Mouse (Mus musculus): ENCODE measurements at regions not wholly inside any gene's neighbourhood (a gene's known extent, or its start where the extent isn't known, plus 50 kb on each side); places are given as distances from the start of the nearest gene placed in this dataset. TPM values are rescaled to one million over a fixed set of nuclear protein-coding genes. Genes with fewer than 3 reads are reported as not detected.

DNA sequence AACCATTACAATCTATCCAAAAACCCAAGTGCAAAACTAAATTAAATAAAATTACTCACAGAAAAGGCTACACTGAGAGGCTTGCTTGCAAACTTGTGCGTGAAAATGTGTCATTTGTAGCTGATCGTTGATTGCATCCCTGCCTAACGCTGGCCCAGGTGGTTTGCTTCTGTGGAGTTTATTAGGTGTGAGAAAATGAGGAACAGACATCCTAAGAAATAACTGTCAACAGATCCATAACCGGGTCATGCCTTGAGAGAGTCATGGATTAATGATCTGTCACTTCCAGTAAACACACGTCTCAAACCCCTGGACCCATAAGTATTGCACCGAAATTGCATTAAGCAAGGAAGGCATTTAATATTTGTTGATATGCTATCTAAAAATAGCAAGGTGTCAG lies 73.4 kb upstream of the Tmem18 start:
- DNase-seq (ENCODE audit: extremely low spot score in 1 of 2, low spot score in 2 of 2): no peak
- intact Hi-C loops (cut with DNase I): no loop called here

DNA sequence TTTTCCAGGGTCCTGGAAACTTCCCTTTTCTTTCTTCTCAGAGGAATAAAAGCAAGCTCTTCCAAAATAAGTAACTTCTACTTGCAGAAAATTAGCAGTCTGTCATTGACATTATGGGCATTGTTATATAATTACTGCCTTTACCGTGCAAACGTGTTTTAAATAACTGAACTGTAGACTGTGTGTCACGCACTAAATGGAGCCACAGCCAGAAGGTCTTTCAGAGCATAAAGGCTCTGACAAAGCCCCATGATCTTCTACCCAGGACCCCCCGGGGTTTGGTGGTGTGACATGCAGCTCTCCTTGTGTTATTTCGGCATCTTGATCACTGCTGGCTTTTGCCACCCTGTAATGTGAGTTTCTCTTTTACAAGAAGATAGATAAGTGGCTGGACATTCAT lies 100.9 kb upstream of the Tmem18 start:
- intact Hi-C loops (cut with DNase I): no loop called here
- DNase-seq (ENCODE audit: extremely low spot score in 1 of 2, low spot score in 2 of 2): no peak

DNA sequence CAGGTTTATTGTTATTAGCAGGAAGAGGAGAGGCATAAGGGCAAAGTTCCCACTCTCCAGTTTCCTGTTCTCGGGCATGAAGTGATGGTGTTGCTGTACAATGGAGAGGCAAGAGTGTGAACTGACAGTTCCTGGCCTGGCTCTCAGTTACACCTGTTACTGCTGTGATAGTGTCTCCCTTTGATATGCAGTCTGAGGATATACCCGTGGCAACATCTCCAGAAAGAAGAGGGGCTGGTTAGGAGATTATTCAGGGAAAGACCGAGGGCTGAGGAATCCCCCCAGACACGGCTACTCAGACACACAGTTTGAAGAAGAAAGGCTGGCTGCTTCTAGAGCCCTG lies 100.3 kb upstream of the Sntg2 start:
- no peak for DNase-seq (ENCODE audit: extremely low spot score in 1 of 2, low spot score in 2 of 2)
- intact Hi-C loops (cut with DNase I): no loop called here

DNA sequence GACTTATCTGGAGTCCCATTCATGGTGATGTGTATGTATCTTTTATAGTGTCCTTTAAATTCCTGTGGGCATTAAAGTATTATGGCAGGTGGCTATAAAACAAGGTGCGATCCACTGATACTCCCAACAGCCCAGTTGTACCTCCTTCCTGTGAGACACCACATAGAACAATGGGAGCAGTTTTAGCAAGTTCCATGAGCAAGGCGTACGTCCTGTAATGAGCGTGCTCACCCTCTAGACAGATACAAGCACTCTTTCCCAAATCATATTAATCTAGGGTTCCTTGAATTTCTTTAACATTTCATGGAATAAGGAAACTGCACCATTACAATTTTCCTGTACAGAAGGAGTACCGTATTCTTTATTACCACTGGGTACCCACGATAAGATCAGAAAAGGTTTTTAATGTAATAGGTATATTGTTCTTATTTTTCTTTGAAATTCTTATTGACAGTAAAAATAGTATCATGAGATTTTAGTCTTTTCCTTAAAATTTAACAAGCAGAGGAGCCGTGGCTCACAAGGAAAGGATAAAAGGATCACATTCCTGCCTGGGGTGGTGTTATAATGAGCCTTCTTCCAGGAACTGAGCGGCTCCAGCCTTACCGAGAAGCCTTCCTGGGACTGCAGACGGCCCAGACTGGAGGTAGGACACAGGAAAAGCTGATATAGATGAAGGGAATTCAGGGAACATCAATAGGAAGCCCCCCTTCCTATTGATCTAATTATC lies 99.7 kb upstream of the Sntg2 start:
- intact Hi-C loops (cut with DNase I): no loop called here

DNA sequence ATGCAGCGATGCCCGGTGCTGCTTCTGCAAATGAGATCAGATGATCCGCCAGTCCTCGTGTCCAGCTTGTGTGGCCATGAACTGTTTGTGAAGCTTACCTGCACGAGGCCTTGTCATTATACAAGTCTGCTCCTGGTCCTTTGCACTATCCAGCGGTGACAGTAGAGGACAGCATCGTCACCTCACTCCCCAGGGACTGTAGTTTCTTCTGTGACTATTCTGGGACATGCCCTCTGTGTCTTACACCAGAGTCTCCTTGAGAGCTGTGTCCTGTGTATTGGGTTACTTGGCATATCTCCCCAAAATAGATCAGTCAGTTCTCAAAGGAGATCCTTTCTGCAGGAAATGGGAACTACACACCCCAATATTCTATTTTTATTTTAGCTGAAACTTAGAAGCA lies 94.0 kb upstream of the Sntg2 start:
- DNase-seq (ENCODE audit: extremely low spot score in 1 of 2, low spot score in 2 of 2): no peak
- intact Hi-C loops (cut with DNase I): no loop called here

More for the DNA sequence above, 99.7 kb upstream of the Sntg2 start:
- DNase-seq (ENCODE audit: extremely low spot score in 1 of 2, low spot score in 2 of 2): no peak

DNA sequence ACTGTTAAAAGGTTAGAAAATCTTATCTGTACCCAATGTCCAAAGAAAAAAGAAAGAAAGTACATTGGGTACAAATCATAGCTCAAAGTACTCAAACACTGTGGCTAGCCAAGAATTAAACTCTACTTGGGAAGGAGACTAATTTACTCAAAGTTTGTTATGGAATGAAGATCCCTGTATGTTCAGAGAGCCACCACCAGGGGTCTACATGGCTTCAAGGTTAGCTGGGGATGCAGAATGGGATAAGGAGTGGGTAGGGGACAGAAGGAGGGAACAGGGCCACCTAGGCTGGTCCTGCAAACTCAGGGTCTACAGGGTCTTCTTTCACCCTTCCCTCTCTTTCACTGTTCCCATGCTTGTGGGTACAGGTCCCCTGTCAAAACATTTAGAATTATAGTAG lies 77.4 kb upstream of the Sntg2 start:
- no peak for DNase-seq (ENCODE audit: extremely low spot score in 1 of 2, low spot score in 2 of 2)
- intact Hi-C loops (cut with DNase I): loop anchor here (10.0 kb wide), 1 partner anchor 124 kb away; no protein-coding TSS in a partner anchor

DNA sequence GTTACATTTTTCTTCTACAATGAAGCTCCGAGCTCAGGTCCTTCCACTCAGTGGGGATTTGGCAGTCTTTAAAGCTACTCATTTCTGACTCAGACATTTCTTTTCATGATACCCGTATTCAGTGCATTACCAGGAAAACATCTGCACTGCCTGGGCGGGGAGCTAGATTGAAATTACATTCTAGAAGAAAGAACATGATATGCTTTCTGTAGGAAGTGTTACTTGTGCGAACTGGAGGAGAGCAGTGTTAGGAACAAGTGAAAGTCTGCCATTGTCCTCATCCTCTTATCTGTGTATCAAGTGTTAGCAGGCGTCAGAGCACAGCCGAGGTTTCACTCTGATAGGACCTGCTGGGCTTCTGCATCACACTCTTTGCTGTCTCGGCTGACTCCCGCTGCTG lies 61.7 kb upstream of the Sntg2 start:
- DNase-seq (ENCODE audit: extremely low spot score in 1 of 2, low spot score in 2 of 2): no peak
- intact Hi-C loops (cut with DNase I): no loop called here

DNA sequence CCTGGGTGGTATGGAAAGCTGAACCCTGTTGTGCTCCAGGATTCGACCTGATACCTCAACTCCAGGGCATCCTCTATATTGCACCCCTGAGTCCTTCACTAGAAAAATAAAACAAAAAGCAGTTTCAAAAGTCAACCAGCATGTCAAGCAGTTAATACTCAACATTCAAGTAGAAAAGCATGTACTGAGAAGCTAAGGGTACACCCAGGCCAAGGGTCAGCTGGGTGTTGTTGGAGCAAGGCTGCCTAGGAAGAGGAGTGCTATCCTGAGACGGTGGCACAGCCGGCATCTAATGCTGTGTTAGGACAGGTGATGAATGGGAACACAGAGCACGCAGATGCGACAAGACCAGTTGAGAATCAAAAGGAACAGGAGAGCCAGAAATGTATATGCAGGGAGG lies 59.7 kb upstream of the Sntg2 start:
- intact Hi-C loops (cut with DNase I): no loop called here
- no peak for DNase-seq (ENCODE audit: extremely low spot score in 1 of 2, low spot score in 2 of 2)

DNA sequence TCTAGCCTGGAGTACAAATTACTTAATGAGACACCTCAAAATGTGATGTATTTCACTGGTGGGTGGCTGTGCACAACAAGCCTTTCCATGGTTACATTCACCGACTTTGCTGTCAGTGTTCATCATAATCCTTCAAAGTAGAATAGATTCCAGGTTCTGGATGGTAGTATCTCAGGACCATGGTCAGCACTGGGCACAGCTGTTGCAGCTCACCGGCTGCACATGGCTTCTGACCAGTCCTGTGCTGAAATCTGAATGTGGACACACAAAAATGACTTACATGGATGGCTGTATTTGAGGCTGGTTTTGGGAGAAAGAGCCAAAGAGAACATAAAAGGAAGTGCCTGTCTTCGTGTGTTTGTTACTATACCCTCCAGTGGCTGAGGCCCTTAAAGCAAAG lies 57.5 kb upstream of the Sntg2 start:
- DNase-seq (ENCODE audit: extremely low spot score in 1 of 2, low spot score in 2 of 2): no peak
- intact Hi-C loops (cut with DNase I): no loop called here

DNA sequence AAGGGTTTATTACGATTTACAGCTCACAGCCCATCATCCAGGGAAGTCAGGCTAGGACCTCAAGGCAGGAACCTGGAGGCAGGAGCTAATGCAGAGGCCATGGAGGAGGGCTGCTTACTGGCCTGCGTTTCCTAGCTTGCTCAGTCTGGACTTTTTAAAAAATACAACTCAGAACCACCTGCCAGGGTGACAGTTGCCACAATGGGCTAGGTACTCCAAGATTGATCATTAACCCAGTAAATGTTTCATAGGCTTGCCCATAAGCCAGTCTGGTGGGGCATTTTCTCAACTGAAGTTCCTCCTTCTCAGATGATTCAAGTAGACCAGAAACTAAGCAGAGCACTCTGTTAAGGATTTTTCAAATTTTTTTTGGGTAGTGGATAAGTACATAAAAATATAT lies 52.1 kb upstream of the Sntg2 start:
- no peak for DNase-seq (ENCODE audit: extremely low spot score in 1 of 2, low spot score in 2 of 2)
- intact Hi-C loops (cut with DNase I): no loop called here

Small RNA genes lying in the stretch of these regions (microRNA-seq; reads per million reads assigned to microRNA genes)
- not detected for gene Gm25865
